Mouse (Mus musculus) embryo, embryonic 9.5 days (tissue): ENCODE data around the gene Pakap.

ENCODE experiments used
- DNase-seq: peaks from one replicate; pipeline ENCODE4 v3.0.0-alpha.2; 2017; ENCODE audit errors: extremely low spot score

Gene Pakap

DNA sequence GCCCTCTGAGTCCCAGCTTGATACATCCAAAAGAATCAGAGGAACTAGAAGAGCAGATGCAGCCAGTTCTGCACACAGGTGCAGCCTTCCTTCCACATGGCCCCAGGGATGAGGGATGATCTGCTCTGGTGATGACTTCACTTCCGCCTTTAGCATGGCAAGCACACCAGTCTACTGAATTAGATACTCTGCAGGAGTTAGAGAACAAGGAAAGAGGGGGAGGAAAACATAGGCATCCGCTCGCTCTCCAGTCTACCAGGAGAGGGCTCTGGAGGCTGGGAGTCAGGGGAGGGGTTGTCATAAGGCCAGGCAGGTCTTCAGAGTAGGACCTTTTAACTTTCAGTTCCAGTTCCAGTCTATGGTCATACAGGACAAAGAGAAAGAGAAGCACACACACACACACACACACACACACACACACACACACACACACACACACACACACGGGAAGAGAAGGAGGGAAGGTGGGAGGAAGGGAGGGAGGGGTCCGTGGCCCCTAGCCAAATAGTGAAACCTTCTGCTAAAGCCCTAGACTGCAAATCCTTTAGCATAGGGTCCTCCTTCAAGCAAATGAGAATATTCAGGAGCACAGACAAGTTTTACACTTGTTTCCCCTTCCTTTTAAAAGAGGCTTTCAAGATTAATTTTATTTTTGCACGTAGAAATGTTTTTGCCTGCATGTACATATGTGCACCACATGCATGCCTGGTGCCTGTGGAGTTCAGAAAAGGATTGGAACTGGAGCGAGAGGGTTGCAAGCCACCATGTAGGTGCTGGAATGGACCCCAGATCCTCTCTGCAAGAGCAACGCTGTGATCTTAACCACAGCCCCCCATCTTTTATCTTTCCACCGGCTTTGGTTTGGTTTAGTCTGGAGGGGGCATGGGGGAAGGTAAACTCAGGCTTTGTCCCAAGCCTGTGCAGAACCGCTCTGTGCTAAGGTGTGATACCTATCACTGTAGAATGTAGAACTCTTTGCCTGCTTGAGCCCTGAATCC lies 346.5 kb downstream of the Pakap start:
- no peak for DNase-seq

DNA sequence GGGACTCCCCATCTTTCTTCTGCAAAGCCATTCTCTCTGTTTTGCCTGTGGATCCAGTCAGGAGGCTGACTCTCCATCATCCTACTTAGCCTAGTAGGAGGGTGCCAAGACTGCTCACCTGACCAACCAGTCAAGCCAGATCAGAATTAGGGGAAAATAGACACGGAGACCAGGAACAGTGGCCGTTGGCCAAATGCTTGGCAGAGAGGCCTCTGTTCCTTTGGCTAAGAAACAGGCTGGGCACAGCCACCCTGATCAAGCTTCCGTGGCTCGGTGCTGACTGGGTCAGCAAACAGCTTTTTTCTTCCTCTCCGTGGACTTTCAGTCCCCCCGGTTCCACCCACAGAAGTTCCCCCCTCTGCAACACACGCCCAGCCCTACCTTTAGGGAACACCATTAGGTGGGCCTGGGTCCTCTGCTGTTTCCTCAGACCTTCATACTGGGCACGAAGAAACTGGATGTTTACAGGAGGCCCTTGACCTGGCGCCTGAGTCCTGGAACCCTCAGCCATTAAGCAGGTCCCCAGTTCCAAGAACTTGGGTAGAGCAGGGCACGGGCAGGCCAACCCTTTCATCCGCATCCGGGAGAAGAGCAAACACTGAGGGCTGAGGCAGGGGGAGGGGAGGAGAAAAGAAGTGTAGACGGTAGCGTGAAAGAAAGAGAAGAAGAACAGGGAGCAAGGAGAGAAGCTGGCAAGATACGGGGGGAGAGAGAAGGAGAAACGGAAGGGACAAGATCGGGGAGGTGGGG lies 347.4 kb downstream of the Pakap start:
- no peak for DNase-seq

DNA sequence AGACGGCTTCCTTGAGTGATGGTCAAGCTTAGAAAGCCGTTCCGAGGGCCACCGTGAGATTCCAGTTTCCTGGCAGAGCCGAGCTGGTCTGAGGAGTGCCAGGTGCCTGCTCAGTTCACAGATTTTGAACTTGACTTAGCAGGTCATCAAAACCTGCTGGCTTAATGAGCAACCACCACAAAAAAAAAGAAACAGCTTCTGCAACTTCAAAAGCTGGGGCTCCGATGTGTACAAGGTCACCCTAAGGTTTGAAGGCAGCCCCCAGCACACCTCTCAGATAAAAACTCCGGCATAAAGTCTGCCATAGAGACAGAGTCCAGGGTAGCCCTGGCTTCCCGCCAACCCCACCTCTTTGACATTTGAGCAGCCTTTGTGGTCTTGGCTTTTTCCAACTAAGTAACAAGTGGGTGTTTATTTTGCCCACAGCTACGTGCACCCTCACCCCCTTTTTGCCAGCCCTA lies 348.3 kb downstream of the Pakap start, which contains the start of gene D630039A03Rik:
D630039A03Rik (minus strand) TSS at position 97 of the 461 bp plus-strand sequence.
- no peak for DNase-seq

DNA sequence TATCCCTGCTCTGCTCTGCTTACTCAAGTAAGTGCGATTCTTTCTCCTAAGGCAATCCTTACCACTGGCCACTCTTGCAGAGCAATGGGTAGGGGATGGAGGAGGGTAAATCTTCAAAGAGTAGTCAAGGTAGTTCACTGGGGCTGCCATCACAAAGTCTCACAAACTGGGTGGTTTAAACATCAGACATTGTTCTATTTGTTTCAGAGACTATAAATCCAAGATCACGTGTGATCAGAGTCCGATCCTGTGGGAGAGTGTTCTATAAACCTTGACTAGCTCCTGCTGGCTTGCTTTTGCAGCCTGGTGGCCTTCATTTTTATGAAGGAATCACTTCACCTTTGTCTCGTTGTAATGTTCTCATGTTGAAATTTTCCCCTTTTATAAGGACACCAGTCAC lies 348.7 kb downstream of the Pakap start:
- DNase-seq = no peak

DNA sequence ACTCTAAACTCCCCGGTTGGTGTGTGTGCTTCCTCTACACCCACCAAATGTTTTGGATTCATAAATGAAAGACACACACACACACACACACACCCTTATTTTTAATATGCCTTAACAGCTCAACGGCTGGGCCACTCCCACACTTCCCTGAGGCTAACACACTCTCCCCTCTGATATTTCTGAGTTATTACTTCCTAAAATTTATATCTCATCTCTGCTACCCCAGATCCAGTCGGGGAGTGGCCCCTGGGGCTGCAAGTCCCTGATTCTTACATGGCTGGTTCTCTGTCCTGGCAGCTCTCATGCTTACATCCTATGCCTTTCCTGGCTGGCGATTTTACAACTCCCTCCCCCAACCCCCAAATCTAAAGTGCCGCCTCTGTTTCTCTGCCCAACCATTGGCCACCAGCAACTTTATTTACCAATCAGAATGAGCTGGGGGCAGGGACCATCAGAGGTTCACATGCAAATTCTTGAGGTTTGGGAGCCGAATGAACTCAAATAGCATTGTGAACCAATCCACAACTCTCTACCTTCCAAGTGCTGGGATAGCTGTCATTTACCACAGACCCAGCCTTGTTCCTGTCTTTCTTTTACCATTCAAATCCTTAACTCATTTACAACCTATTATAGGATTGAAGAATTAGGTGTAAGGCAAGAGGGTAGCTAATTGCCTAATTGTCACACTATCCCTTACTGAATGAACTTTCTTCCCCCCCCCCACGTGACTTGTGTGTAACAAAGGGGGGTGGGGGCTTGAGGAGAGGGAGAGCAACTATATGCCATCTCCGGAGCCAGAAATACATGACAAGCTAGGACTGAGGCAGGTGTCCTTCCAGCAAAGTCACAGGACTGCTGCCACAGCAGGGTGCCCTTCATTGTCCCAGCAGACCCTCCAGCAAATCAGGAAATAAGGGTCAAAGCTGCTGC lies 351.8 kb downstream of the Pakap start:
- peak; percentile 35 for DNase-seq

DNA sequence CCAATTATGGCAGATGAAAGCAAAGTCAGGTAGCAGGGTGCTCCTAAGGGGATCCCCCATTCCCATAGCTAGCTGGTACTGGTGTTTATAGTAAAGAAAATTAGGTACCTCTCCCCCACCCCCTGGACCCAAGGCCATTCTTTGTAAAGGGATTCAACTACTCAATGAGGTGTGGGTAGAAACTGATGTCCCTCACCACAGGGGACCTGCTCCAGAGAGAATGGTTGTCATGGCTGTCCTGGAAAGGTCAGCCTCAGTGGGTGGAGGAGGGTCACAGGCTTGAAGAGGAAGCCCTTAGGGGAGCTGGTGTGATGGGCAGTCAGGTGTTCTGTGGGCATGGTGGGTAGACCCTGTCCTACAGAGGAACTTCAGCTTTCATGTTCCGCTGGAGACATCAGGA lies 352.5 kb downstream of the Pakap start:
- DNase-seq = no peak

DNA sequence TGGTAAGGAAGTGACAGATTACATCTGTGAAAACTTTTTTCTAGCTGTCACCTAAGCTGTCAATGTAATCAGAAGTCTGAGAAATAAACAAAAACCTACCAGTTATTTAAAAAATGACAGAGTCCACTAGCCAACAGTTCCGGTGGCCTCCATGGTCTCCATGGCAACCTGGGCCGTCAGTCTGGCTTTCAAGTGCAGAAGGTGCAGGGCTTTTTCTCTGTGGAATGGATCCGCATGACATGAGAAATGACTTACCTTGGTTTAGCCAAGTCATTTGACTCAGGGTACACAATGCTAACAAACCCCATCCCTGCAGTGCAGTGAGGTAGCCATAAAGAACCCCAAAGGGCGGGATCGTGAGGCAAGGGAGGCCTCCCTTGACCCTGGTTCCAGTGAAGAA lies 354.2 kb downstream of the Pakap start:
- no peak for DNase-seq

DNA sequence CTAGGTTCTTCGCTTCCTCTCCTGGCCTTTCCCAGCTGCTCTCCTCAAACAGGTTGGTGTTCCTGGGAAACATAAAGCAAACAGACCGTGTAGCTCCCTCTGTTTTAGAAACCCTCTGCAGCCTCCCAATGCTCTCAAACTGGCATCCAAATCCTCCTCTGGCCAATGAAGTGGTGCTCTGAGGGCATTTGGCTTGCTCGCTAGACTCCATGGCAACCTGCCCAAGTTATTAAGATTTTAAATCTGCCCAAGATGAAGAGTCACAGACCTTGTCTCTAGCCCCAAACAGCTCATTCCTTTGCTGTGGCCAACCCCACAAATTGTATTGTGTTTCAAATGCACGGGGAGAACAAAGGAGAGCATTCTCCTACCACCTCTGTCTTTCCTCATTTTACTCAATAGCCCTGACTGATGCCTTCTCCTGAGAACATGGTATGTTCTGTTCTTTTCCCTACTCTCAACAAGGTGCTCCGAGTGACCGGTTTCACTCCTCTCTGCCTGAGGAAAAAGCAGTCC lies 356.6 kb downstream of the Pakap start:
- DNase-seq = no peak

DNA sequence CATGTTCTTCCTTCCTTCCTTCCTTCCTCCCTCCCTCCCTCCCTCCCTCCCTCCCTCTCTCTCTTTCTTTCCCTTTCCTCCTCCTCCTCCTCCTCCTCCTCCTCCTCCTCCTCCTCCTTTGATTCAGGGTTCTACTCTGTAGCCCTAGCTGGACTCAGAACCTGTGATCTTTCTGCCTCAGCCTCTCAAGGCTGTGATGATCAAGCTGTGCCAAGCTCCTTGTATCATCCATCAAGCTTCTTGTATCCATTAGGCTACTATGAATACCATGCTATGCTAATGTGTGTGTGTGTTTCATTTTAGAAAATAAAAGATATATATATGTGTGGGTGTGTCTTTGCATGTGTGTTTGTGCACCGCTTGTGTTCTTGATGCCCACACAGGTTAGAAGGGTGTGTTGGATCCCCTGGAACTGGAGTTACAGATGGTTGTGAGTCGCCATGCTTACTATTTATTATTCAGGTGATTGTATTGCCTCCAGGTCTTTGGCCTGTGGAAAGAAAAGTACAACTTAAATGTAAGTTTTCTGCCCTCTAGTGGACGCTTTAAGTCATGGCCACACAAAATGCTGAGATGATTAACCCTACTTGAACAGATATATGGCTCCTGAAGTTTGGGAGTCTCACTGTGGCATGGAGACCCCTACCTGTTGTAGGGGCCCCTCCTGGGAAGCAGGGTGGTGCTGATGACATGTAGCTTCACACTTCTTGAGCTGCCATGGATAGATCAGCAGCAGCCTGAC lies 359.7 kb downstream of the Pakap start:
- no peak for DNase-seq

DNA sequence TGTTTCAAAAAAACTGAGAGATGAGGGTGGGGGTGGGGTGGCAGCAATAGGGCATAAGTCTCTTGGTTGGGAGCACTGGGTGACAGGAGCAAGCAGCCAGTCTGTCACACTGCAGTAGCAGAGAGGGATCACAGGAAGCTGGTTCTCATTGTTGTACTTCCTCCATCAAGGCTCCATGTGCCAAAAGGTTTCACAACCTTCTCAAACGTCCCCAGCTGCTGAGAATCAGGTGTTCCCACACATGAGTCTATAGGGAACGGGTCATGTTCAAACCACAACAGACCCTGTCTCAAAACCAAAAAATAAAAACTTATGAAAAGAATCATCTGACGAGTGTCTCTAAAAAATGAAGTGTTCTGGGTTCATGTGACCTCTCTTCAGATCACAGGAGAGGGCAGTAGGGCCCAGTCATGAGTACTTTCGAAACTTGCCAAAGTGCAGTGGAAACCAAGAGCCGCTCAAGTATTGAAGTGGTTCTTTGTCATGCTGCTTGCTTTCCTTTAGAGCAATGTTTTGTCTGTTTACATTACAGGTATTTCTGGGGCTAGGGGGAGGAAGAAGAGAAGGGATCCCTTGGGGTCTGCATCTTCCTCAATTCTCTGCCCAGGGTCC lies 362.7 kb downstream of the Pakap start:
- no peak for DNase-seq

DNA sequence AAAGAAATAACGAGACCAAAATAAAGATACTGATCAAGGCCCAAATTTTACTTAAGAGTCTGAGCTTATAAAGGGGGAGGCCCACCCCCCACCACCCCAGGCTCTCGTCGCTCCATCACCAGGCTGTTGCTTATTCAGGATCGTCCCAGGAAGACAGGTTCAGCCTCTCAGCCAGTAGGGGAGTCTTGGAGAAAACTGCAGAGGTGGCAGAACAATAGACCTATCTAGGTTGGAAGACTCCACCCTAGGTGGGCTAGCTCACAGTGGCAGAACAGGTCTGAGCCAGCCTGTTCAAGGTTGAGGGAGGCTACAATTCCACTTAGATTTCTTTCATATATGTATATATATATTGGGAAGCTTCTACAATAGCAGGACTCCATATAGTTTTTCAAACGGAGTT lies 366.2 kb downstream of the Pakap start:
- DNase-seq = no peak

DNA sequence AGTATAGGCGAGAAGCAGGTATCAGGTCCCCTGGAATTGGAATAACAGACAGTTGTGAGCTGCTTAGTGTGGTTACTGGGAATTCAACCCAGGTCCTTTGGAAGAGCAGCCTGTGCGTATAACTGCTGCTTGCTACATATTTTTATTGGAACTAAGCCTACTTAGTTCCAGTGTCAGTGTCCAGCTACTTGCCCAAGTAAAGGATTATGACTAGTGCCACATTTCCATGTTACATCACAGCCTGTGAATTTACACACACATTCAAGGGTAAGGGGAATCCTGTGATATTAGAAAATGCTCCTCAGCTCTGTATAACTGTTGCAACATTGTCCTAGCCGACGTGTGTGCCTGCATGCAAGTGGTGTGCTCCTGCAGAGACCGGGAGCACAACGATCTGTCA lies 369.3 kb downstream of the Pakap start:
- DNase-seq = no peak

DNA sequence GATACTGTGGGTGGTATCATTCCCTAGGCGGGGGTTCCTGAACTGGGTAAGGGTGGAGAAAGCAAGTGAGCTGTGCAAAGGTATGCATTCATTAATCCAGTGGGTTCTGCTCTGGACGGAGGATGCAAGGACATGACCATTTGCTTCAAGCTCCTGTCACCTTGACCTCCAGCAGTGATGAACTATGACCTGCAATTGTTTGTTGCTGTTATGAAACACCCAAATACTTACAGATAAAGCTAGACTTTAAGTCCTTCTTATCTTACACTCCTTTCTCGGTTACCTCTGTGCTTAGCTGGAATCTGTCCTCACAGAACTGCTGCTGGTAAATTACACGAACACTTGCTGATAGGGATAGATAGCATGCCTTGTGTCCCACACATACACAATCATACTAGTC lies 372.7 kb downstream of the Pakap start:
- no peak for DNase-seq

DNA sequence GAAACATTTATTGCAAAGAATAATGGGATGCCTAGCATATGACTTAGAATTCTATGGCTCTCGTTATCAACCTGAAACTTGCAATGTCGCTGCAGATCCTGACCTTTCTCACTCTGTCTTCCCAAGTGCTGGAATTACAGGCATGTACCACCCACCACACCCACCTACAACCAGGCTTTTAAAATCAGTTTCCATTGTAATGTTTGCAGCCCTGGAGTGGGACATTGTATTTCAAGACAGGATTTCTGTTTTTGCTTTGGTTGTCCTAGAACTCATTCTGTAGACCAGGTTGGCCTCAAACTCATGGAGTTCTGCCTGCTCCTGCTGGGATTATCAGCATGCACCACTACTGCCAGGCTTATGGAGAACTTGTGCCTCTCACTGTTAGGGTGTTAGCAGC lies 374.9 kb downstream of the Pakap start:
- no peak for DNase-seq
